Mouse (Mus musculus) small intestine, adult 2 months (tissue): Measurements from ENCODE around the gene Gm13199. TPM values are rescaled to one million over a fixed set of nuclear protein-coding genes. Genes with fewer than 3 reads are reported as not detected.

Source experiments
- H3K27ac ChIP-seq: fragments of 200-500 bp; 2 replicates; pipeline ENCODE4 v1.5.1; 2012; ENCODE audit warnings: low read depth, low read length, control low read depth, inconsistent platforms; ENCODE audit not compliant: insufficient read depth
- H3K27me3 ChIP-seq: fragments of 200-500 bp; 2 replicates; pipeline ENCODE4 v1.6.1; 2012; ENCODE audit warnings: mild to moderate bottlenecking, moderate library complexity, low read length, inconsistent platforms; ENCODE audit not compliant: control insufficient read depth, insufficient read depth
- H3K36me3 ChIP-seq: fragments of 200-500 bp; 2 replicates; pipeline ENCODE4 v1.6.1; 2012; ENCODE audit warnings: mild to moderate bottlenecking, low read length, control low read depth, inconsistent platforms; ENCODE audit not compliant: control insufficient read depth, insufficient read depth
- H3K4me1 ChIP-seq: fragments of 200-500 bp; 2 replicates; pipeline ENCODE4 v1.6.1; 2012; ENCODE audit warnings: low read length, inconsistent platforms, mixed read lengths; ENCODE audit not compliant: control insufficient read depth, insufficient read depth, insufficient read length
- H3K4me3 ChIP-seq: fragments of 200-500 bp; 2 replicates; pipeline ENCODE4 v1.5.1; 2012; ENCODE audit warnings: low read depth, mild to moderate bottlenecking, control low read depth, inconsistent platforms, low read length, moderate library complexity
- CTCF ChIP-seq: fragments of 200-500 bp; IDR thresholded peaks from 2 replicates; pipeline ENCODE4 v1.5.1; 2012; ENCODE audit warnings: low read depth, mild to moderate bottlenecking, control low read depth, inconsistent platforms, low read length, moderate library complexity, mixed read lengths; ENCODE audit not compliant: insufficient replicate concordance, insufficient read length; ENCODE audit errors: extremely low read depth
- POLR2A ChIP-seq: fragments of 200-500 bp; IDR thresholded peaks from 2 replicates; pipeline ENCODE4 v1.6.1; 2012; ENCODE audit warnings: low read depth, mild to moderate bottlenecking, control low read depth, inconsistent platforms, low read length, moderate library complexity
- WGBS: fragments of 180-500 bp; shearing (Covaris S2); methylation state at CpG from one replicate; pipeline ENCODE4 v1.1.7; 2018; 5-methylcytosine and 5-hydroxymethylcytosine counted together
- polyA plus RNA-seq: library from polyadenylated mRNA; depleted of rRNA; stranded (reverse); fragments of >200 nt; gene quantifications from 2 replicates; pipeline ENCODE4 v1.2.3, GENCODE M21; 2012

Gm13199 gene
- polyA plus RNA-seq, 1 experiment, result 1.5 TPM

DNA sequence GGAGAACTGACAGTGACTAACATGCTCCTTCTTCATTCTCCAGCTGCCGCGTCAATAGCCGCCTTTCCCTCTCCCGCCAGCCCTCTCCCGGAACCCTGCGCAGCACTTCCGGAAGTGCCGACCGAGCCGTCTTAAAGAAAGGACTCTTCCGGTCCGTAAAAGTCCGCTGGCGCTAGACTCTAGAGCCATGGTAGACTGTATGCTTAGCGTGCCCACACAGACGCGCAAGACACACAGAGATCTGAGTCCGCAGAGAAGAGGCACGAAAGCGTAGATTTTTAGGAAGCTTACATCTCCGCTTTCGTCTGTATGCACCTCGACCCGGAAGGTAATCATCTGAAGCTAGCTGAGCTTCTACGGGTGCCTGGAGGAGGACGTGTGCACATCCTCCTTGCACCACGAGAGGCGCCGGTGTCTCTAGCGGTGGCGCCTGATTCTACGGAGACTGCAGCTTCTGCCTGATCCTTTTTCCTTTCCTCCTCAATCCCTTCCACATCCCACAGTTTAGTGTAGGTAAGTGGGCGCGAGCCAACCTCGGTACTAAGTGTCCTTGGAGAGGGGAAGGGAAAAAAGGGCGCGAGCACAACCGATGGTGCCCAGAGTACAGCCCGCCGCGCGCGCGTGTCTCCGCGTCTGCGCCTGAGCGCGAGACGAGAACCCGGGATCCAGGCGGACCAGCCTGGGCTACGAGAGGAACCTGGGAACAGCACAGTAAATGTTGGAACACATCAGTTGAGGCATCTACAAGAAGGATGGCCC, 17.7 kb downstream of the Gm13199 start, which contains the start of the genes Nudt5 and Cdc123:
Gene Nudt5 (plus strand): TSS at position 147 of the 759 bp plus-strand sequence.
Gene Cdc123 (minus strand): TSS at position 292 of the 759 bp plus-strand sequence.
- TF ChIP-seq CTCF (peak; percentile 68), POLR2A (peak; percentile 69; the same call in 1 of the 2 replicates)
- H3K4me3 ChIP-seq, result peak within 1 kb of the TSS; percentile 92
- no peaks in the 10 kb centered on the region for H3K27me3 ChIP-seq
- no peaks in the 10 kb centered on the region; the same call in 1 of the 2 replicates for H3K4me1 ChIP-seq
- peak within 1 kb of the TSS; percentile 76 for H3K27ac ChIP-seq
- peaks cover 12% of the 10 kb centered on the region for H3K36me3 ChIP-seq
- under 1% methylated on average over 53 of the region's 53 CpGs for WGBS

DNA sequence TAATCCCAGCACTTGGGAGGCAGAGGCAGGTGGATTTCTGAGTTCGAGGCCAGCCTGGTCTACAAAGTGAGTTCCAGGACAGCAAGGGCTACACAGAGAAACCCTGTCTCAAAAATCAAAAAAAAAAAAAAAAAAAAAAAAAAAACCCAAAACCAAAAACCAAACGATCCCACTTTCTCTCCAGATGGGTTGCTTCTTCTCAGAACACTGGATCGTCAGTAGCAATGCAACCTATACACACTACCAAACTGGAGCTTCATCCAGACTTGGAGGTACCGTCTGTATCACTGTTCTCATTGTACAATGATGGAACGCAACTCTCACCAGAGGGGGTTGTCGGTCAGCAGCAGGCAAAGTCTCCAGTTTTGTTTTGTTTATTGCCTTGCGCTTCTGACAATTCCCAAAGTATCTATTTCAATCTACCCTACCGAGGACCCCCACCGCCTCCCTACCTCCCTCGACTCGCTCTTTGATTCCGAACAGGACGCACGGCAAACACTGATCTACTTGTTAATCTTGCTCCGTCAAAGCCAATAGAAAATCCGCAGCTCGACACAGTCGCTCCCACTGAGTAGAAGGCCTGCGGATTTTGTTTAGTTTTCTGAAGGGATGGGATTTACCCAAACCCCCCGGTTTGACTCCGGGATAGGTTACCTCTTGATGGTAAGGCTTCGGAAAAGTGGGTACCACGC, 18.4 kb downstream of the Gm13199 start:
- TF ChIP-seq CTCF (no peak), POLR2A (no peak)
- Histone ChIP-seq H3K4me3 (peak overlapping the region; percentile 92), H3K27me3 (no peaks in the 10 kb centered on the region), H3K36me3 (peaks cover 17% of the 10 kb centered on the region), H3K27ac (peak overlapping the region; percentile 76), H3K4me1 (no peaks in the 10 kb centered on the region; the same call in 1 of the 2 replicates)
- 3% methylated on average over 23 of the region's 23 CpGs for WGBS

DNA sequence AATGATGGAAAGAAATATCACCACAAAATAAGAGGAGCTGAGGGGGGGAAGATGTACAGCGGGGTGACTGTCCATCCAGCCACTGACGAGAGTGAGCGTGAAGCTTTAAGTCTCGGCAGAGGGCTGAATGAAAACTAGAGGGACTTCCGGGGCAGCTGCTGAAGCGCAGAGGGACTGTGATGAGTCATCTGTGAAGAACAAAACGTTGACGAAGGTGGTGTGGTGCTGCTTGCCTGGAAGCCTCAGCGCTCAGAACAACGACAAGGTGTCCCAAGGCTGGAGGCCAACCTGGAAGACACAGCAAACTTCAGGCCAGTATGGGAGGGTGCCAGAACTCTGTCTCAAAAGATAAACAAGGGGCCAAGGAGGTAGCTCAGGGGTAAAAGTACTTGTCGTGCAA, 21.9 kb downstream of the Gm13199 start:
- H3K4me3 ChIP-seq, result no peak overlapping the region
- peaks cover 20% of the 10 kb centered on the region for H3K36me3 ChIP-seq
- H3K27me3 ChIP-seq, result no peaks in the 10 kb centered on the region
- 93% methylated on average over 11 of the region's 11 CpGs for WGBS
- H3K27ac ChIP-seq, result no peak overlapping the region
- no peaks in the 10 kb centered on the region for H3K4me1 ChIP-seq
- TF ChIP-seq POLR2A (no peak), CTCF (no peak)

DNA sequence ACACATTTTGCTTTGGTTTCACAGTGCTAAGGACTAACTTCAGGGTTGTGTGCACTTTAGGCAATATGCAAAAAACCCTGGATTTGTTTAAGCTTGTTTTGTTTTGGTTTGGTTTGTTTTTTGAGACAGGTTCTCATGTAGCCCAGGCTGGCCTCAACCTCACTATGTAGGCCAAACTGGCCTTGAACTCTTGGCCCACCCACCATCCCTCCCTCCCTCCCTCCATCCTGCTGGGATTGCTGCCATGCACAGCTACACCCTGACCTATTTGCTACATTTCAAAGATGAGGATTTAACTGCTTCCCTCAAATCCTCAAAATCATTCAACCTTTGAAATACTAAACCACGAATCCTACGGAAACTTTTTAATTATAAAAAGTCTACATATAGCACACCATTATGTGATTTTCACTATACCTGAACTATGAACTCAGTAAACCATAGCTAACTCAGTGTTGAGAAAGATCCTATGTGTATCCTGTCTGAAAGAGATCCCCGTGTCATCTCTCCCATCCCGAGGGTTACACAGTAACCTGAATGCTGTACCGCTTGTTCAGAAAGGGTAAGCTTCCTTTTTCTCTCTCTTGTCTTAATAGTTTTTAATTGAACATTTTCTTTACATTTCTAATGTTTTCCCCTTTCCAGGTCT, 37.3 kb downstream of the Gm13199 start:
- no peak overlapping the region for H3K4me3 ChIP-seq
- no peaks in the 10 kb centered on the region for H3K27me3 ChIP-seq
- no peak for TF ChIP-seq POLR2A
- no peak for TF ChIP-seq CTCF
- 94% methylated on average over 5 of the region's 5 CpGs for WGBS
- no peak overlapping the region for H3K27ac ChIP-seq
- H3K4me1 ChIP-seq, result no peaks in the 10 kb centered on the region
- H3K36me3 ChIP-seq, result peaks cover 29% of the 10 kb centered on the region

DNA sequence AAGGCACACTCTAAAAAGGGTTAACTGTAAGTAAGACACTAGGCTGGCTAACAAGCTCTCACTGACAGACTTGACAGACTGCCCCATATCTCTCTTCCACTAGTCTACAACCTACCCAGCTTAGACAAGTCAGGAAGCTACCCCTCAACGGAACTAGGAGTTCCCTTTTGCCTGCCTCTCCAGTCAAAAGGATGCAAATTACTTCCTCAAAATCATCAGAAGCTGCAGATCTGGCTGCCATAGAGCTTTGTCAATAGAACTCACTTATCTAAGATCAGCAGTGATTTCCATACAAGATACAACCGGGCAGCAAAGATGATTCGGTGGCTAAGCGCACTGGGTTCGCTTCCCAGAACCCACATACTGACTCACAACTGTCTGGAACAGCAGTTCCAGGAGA, 38.0 kb downstream of the Gm13199 start:
- Histone ChIP-seq H3K27me3 (no peaks in the 10 kb centered on the region), H3K4me3 (no peak overlapping the region), H3K27ac (no peak overlapping the region), H3K36me3 (peaks cover 32% of the 10 kb centered on the region), H3K4me1 (no peaks in the 10 kb centered on the region)
- TF ChIP-seq POLR2A (no peak), CTCF (no peak)
- 70% methylated on average over 5 of the region's 5 CpGs for WGBS

DNA sequence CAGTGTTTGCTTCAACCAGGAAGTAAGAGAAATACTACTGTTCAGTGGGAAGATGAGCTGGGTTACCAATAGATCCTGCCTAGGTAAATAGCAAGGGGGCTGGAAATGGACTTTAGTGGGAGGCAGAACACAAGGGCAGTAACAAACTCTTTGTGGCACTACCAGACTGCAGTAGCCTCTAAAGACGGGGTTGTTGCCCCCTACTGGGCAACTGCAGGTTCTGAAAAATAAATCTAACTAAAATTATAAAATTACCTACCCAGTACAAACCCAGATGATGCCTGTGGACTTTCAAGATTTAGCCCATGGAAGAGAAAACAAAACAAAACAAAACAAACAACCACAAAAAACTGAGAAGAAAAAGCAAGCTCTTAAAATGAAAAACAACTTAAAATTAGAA, 38.5 kb downstream of the Gm13199 start:
- H3K4me3 ChIP-seq, result no peak overlapping the region
- no peak overlapping the region for H3K27ac ChIP-seq
- no peaks in the 10 kb centered on the region for H3K27me3 ChIP-seq
- 22% methylated on average over 1 of the region's 1 CpGs for WGBS
- no peaks in the 10 kb centered on the region for H3K4me1 ChIP-seq
- peaks cover 35% of the 10 kb centered on the region for H3K36me3 ChIP-seq
- TF ChIP-seq CTCF (peak; percentile 35; the same call in 1 of the 2 replicates), POLR2A (no peak)

DNA sequence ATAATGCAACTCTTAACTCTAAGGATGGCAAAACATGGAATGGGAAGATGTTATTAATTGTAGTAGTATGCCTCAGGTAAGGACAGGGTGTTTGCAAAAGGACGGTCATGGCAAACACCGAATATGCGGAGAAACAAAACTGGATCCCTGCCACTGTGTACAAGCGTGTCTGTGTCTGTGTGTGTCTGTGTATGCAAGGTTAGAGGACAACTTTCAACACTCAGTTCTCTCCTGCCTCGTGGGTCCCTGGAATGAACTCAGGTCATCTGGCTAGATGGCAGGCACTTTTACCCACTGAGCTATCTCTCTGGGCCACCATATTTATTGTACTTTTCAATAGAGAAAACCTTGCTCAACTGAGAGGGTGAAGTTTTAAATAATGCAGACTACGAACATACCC, 40.3 kb downstream of the Gm13199 start:
- TF ChIP-seq CTCF (no peak), POLR2A (no peak)
- no peaks in the 10 kb centered on the region for H3K4me1 ChIP-seq
- WGBS, result 94% methylated on average over 6 of the region's 6 CpGs
- H3K27me3 ChIP-seq, result no peaks in the 10 kb centered on the region
- peaks cover 43% of the 10 kb centered on the region for H3K36me3 ChIP-seq
- H3K4me3 ChIP-seq, result no peak overlapping the region
- H3K27ac ChIP-seq, result no peak overlapping the region
